Mouse (Mus musculus) activated CD4-positive, CD25-positive, alpha-beta regulatory T cell, adult 9 weeks (primary cell): ENCODE results near the gene C1qtnf6. TPM values are rescaled to one million over a fixed set of nuclear protein-coding genes. Genes with fewer than 3 reads are reported as not detected.

Experiments
- polyA plus RNA-seq: library from polyadenylated mRNA; unstranded; fragments of 100-300 nt; shearing (Covaris generic); gene quantifications from one replicate; pipeline ENCODE4 v1.2.1, GENCODE M21; 2017

Gene C1qtnf6
- 10.2 TPM for polyA plus RNA-seq

DNA sequence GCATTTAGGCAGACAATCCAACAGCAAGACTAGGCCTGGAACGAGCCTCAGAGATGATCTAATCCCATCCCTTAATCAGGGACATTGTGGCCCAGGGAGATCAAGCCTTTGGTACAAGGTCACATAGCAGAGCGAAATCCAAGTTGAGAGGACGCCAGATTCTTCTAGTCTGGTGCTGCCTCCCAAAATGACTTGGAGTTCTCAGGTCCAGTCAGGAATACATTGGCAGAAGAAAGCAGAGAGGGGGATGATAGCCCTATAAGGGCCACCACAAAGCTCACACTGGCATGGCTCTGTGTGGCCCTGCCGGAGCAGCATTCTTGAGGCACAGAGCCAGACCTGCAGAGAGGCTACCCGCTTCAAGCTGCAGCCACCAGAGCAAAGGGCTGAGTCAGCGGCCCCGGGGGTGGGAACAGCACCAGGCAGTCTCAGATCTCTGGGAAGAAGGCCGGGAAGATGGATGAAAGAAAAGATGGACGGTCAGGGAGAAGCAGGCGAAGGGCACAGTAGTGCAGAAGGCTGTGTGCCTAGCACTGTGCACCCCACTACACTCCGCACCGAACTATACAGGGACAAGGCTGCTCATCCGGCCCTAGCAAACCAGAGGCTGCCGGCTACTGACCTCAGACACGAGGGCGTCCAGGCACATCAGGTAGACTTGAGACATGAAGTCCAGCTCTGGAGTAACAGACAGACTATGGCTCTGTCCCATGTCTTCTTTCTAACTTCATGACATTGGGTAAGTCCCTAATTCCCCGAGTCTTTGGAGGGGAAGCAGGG is at the start of gene C1qtnf6:
TSS of gene C1qtnf6 (minus strand) at position 746 of the 780 bp plus-strand sequence.

DNA sequence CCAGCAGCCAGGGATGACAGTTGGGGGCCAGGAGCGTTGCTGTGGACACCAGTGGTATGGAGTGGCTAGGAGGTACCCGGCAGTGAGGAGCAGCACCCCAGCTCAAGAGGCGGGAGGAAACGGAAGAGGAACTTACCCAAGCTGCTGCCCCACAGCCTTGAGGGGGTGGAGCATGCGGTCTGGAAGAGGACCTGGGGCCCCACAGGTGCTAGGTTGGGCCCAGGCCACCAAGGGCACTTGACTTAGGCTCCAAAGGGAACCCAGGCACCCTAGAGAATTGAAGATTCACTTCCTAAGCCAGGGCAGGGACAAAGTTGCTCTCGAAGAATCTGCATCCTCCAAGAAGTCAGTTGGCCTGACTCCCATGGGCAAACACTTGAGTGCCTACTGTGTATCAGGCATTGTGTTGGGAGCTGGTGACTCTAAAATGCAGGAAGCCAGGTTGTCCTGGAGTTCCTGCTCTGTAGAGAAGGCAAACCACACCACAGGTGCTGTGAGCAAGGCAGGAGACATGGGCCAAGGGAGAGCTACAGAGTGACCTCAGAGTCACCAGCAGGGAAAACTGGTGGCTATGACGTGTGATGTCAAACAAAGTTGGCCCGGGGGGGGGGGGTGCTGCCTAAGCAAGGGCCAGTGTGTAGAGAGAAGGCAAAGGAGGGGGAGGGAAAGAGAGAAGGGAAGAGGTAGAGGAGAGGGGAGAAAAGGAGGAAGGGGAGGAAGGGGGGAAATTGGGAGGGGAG is 41.6 kb upstream of the C1qtnf6 start, which contains the start of gene Rac2:
TSS of gene Rac2 (minus strand) at position 126 of the 740 bp plus-strand sequence.

DNA sequence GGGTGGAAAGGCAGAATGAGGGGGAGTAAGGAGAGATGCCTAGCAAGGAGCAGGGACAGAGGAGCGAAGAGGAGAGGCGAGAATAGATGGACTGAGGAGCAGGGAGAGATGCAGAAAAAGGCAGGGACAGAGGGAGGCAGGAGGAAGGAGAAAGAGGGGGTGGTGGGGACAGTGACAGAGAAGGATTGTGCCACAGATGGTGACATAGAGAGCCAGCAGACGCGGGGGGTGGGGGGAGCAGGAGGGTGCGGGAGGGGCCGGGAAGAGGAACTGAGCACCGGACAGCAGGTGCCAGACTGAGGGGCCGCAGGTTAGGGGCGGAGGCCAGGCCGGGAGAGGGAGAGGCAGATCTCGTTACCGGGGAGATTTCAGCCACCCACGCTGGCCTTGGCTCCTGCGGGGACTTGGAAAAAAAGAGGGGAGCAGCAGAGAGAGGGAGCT is 13.4 kb upstream of the C1qtnf6 start, which contains the start of gene Sstr3:
TSS of gene Sstr3 (minus strand) at position 125 of the 441 bp plus-strand sequence.

DNA sequence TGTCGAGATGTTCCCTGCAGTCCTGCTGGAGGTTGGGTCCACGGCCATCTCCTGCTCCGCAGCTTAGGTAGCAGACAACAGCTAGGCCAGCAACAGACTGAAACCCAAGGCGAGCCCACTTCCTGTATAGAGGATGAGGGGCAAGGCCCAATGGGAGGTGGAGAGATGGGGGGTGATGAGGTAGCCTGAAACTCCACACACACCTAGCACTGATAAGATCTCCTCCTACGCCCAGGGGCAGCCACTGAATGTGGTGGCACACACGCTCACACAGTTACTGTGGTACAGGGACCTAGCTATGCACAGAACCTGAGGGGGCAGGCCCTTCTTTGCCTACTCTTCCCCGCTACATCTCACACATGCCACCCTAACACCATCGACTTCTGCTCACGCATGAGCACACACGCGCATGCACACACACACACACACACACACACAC is 36.2 kb downstream of the C1qtnf6 start, which contains the start of gene Il2rb:
TSS of gene Il2rb (minus strand) at position 304 of the 439 bp plus-strand sequence.

Other genes starting within 250 kb of the C1qtnf6 start
- 0.27 TPM for gene Csf2rb2, start 225.7 kb downstream of the C1qtnf6 start, polyA plus RNA-seq
- gene Csf2rb, start 205.7 kb downstream of the C1qtnf6 start, polyA plus RNA-seq: 0.24 TPM
- gene Tex33, start 135.5 kb downstream of the C1qtnf6 start, polyA plus RNA-seq: not detected
- 0.67 TPM for gene Tst, start 125.5 kb downstream of the C1qtnf6 start, polyA plus RNA-seq
- gene Mpst, start 125.0 kb downstream of the C1qtnf6 start, polyA plus RNA-seq: 7.3 TPM
- gene Kctd17, start 102.9 kb downstream of the C1qtnf6 start, polyA plus RNA-seq: 32.7 TPM
- not detected for gene Tmprss6, start 62.8 kb downstream of the C1qtnf6 start, polyA plus RNA-seq
- 1,212 TPM for gene Il2rb, start 36.1 kb downstream of the C1qtnf6 start, polyA plus RNA-seq
- not detected for gene Sstr3, start 13.3 kb upstream of the C1qtnf6 start, polyA plus RNA-seq
- 3,417 TPM for gene Rac2, start 41.4 kb upstream of the C1qtnf6 start, polyA plus RNA-seq
- gene Cyth4, start 65.6 kb upstream of the C1qtnf6 start, polyA plus RNA-seq: 484 TPM
- gene Elfn2, start 187.4 kb upstream of the C1qtnf6 start, polyA plus RNA-seq: not detected
- 158 TPM for gene Mfng, start 242.1 kb upstream of the C1qtnf6 start, polyA plus RNA-seq